Mouse (Mus musculus) skeletal muscle tissue, adult 2 months (tissue): ENCODE measurements at regions not wholly inside any gene's neighbourhood (a gene's known extent, or its start where the extent isn't known, plus 50 kb on each side); places are given as distances from the start of the nearest gene placed in this dataset.

Experiments used
- DNase-seq: peaks from one replicate; pipeline ENCODE4 v3.0.0-alpha.2; 2012; ENCODE audit warnings: low read depth, low spot score

DNA sequence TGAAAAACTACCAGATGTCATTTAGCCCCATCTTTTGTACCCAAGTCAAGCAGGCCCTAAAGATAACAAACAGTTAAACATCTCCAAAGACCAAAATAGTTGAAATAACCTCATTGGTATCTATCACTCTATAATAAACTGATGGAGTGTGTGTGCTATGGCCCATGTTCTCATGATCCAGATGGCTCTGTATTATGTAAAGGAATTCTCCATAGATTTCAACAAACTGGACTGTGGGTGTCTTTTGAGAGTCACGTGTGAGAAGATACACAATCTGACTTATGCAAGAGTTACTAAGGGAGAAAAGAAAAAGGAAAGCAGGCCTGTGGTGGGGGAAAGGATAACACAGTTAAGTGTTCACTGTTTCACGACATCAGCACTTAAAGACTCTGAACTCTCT is 164.8 kb upstream of the Paip1 start:
- no peak for DNase-seq

DNA sequence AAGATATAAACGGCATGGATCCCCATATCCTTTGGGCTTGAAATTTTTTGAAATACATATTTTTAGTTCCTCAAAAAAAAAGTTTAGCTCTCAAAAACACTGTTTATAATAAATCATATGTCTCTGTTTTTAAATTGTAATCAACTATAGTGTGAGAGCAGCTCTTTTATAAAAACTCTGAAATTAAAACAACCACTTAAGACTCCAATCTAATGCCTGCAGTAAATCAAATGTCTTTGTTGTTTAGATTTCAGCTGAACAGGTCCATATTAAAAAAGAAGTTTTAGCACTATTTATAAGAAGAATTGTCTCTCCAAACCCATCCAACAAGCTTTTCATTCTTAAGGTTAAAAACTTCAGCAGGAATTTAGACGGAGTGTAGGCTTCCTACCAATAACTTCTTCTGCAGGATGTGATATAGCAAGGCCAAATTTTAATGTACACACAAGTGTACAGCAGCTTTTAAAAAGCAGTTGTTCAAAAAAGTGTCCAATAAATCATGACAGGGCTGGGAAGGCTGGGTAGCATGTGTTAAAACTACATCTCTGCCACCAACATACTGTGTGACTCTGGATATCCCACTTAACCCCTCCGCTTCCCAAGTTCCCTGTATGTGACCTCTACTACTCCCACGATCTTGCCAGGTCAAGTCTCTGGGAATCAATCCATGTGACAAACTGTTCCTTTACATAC is 160.6 kb upstream of the Paip1 start:
- DNase-seq, result no peak

DNA sequence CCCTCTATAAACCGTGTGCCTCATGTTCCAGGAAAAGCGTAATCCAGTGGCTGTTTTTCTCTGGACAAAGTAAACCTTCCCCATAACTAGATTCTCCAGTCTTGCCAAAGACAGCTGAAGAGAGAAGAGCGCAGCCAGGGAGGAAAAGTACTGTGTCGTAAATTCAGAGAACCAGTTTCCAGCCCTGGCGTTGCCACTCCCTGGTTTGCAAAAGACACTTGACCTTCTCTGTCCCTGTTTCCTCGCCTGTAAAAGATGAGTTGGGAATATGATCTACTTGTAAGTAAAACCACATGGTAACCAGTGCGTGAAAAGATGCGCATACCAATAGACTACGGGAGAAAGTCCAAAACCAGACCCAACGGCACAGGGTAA is 160.1 kb upstream of the Paip1 start:
- peak; percentile 36 for DNase-seq

DNA sequence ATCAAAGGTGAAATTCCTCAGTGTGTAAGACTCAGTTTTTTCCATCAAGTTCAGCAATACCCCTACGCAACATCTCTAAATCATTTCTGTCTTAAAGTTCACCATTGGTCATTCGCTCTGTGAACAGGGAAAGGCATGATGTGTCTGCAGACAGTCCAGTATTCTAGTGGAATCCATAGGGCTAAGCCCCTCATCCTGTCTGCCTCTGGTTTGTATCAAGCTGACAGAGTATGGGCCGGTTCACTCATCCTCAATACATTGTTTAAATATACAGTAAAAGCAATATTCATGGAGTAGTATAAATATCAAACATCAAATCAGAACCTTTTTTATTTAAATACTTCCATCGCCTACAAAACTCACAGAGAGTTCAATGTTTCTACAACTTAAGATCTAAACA is 152.9 kb upstream of the Paip1 start:
- DNase-seq, result no peak

DNA sequence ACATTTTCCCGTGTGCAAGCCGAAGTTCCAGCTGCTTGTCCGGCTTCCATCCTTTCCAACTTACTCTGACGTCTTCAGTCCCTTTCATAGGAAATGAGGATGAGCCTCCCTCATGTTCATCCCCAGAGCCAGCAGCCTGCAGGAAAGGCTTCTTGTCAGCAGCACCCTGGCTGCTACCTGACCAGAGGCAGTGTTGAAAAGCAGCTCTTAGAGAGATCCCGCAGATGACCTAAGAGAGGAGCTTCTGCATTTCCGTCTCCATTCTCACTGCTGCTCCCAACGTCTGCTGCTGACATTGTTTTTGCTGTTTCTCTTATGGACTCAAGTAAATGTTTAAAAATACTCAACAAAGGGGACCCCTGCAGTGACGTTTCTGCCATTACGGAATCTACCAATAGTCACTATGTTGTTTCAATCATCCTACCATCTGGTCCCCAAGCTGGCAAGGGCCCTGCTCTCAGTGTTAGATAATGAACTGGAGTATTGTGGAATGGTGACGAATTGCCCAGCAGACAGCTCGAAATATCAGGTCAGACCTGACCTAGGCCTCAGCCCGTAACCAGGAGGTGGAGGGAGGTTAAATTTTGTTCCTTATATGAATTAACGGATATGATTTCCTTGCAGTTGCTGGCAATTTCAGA is 151.0 kb upstream of the Paip1 start:
- DNase-seq, result no peak

DNA sequence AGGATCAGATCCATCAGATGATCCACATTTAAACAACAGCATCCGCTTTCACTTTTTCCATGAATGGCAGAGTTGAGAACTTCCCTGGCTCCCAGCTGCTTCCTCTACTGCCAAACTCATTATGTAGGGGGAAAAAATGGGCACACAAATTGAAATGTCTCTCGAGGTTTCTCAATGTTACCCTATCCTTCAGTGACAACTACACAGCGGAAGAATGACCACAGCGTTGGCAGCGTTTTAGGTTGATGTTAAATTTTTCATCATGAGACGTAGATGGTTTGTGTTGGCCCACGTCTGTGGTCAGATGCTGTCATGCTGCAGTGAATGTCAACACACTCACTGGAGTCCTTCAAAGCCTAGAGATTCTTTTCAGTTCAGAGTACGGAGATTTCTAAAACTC is 149.0 kb upstream of the Paip1 start:
- DNase-seq, result no peak

DNA sequence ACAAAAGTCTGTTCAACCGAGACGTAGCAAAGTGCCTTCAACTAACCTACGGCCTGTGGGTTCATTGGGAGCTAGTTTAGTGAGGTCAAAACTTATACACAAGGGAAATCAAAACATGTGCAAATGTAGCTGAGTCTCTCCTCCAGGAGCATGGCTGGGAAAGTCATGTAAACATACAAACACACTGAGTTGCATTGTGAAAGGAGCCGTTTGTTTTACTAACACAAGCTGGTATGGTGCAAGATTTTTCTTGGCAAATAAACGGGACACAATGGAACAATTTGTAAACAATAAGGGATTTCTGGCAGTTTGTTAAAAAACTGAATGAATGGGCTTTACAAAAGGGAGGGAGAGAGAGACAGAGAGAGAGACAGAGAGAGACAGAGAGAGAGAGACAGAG is 147.8 kb upstream of the Paip1 start:
- DNase-seq, result no peak

DNA sequence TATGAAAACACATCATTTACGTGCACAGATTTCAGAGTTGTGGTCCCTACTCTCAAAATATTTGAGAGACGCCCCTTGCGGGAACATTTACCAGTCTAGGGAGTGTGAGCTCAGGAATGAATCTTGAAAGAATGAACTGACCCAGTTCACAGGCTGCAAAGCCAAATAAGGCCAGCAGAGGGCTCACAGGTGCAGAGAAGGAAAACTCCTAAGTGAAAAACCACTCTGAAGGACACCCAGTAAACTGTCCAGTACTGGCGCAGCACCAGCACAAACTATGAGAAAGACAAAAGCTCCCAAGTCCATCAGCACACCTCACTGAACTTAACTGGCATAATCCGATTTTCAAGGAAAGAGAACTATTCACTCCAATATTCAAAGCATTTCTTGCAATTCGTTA is 145.0 kb upstream of the Paip1 start:
- peak; percentile 20 for DNase-seq

DNA sequence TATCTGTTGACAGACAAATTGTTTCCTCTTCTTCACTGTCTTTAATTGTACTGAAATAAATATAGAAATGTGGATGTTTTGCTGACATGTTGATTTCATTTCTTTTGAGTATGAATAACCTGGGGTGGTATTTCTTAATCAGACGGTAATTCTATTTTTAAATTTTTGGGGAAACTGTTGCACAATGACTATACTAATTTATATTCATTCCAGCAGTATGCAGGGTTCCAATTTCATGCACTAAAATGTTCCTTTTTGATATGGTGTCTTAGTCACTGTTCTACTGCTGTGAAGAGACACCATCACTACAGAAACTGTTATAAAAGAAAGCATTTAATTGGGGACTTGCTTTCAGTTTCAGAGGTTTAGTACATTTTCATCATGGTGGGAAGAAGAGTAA is 119.2 kb upstream of the Paip1 start:
- no peak for DNase-seq

DNA sequence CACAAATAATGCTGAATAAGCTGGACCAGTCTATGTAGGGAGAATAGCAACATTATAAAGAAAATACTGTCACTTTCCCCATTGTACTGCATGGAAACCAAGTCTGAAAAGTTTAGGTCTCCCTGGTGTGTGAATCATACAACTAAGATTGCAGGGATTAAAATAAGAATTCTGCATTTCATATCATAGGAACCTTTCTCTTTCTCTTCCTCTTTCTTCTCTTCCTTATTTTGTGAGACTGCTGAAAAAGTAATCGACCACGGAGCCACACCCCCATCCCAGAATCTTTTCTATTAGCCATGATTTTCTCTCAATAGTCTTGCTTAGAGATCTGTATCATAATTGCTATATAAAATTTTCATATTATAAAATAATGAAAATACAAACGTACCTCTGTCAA is 118.4 kb upstream of the Paip1 start:
- no peak for DNase-seq

DNA sequence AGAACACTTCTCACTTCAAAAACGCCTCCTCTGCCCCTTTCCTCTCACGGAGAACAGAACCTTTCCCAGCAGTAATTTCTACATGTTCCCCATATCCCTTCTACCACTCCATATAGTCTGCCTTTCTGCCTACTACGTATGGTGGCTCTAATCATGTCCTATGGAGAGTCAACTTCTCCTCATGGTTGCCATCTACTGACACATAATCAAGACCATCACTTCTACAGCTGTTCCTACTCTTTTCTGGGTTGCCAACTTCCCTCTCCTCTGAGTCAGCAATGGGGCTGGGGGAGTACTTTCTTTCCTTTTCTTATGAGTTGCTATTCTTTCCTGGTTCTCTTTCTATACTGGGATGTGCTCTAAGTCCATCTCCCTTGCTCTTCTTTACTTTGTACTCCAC is 114.0 kb upstream of the Paip1 start:
- DNase-seq, result no peak

DNA sequence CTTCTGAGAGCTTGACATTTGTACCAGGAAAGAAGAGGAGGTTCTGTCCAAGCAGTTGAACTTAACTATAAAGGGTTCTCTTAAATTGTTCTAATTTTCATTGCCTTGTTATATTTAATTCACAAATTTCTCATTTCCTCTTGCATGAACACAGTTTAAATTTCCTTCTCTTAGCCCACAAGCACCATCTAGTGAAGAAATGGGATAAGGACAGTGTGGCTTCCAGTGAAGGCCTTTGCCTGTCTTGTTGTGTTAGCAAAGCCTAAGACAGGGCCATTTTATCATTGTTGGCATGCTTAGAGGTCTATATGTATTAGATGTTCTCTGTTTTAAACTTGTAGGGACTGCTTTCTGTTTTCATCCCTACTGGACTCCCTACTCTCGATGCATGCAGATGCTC is 110.0 kb upstream of the Paip1 start:
- DNase-seq, result no peak

DNA sequence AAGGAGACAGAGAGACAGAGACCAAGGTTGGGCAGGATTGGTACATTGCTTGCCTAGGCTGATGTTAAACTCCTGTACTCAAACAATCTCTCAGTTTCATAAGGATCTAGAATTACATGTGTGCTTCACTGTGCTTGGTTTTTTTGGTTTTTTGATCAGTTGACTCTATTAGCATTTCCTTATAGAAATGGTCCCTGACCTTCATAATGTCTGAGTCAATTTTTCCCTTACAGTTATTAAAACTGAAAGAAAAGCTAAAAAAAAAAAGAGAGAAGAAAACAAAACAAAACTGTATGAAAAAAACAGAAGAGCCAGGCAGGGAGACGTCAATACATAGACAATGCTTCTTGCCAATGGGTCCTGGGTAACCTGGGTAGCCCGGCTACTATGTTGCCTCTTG is 102.9 kb upstream of the Paip1 start:
- DNase-seq, result no peak

DNA sequence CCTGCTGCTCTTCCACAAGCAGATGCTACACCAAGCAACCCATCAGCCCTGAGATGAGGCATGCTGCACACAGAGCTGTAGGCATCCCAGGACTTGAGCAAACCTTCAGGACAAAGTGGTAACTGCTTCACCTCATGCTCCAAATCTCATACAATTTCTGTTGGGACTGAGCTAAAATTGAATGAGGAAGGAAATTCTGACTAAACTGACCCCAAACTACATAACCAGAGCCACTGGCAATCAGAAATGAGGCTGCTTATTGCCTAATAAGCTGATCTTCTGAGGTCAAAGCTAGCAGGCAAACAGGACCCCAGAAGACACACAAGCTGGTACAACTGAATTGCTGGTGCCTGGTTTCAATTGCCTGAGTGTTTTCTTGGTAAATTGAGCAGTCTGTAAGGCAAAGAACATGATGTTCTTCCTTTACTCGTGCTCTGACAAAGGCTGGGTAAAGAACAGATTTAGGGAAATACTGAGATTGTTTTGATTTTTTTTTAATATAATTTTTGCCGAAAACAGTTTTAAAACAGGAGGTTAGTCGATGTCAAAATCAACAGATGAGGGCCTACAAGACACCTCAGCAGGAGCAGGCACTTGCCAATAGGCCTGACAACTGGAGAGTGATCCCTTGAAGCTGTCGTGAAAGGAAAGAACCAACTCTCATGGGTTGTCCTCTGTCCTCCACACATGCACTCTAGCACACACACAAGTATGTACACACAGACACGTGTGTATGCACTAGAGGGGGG is 101.3 kb upstream of the Paip1 start:
- DNase-seq, result no peak

DNA sequence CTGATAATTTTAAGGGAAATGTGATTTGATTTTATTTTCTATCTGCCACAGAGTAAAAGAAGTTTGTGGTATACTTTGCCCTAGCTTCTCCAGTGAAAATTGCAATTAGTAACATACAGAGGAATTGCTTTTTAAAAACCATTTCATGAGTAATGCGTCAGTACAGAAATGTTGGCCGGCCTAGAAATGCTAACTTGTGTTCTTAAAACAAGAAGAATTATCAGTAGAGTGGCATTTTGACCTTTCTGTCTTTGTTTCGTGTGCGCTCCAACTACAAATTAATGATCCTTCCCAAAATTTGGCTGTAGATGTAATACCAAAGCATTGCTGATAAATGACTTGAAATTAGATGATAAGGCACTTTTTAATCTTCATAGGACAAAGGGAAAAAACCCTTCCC is 99.7 kb upstream of the Paip1 start:
- DNase-seq, result no peak

DNA sequence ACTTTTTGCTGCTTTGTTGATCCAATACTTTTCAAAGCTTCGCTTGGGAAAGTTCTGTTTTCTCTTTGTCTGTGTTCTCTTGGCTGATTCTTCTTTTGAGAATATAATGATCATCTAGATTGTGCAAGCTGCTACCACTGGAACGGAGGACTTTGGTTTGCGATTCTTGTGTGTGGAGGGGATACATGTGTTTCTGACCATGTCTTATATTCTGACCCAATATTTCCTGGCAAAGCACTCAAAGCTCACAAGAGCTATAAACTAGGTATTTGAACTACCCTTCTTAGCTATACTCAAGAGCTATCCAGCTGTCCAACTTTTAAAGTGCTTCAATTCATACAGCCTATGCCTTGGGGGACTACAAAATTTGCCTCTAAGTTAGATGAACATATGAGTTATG is 96.6 kb upstream of the Paip1 start:
- no peak for DNase-seq

DNA sequence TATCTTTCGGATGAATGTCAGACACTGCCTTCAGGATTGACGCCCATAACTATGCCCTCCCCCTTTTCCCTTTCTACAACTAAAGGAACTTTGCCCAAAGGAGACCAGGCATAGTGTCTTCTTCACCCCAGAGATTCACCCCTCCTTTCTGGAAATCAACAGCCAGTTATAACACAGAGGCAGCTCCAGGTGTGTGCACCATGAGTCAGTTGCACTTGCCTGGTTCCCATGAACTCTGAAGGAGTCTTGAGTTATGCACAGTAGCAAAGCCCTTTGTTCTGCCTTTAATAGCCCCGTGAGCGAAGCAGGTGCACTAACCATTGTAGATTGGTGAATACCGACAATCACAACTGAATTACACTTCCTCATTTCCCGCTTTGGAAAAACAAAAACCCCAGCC is 94.5 kb upstream of the Paip1 start:
- DNase-seq, result no peak

DNA sequence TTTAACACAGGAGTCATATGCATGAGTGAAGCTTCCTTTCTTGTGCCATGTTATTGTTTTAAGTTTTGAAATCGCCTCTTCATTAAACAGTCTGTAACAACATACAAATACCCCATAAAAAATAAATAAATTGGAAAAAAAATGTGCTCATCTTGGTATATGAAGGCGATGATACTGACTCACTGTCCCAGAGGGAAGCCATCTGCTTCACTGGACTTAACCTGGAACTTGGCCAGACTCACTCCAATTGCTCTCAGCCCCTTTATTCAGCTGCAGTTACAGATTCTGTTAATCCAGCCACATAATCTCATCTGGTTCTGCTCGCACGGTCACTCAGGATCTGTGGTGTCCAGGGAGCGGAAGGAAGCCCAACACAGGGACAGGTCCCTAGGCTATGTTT is 90.5 kb upstream of the Paip1 start:
- DNase-seq, result no peak

DNA sequence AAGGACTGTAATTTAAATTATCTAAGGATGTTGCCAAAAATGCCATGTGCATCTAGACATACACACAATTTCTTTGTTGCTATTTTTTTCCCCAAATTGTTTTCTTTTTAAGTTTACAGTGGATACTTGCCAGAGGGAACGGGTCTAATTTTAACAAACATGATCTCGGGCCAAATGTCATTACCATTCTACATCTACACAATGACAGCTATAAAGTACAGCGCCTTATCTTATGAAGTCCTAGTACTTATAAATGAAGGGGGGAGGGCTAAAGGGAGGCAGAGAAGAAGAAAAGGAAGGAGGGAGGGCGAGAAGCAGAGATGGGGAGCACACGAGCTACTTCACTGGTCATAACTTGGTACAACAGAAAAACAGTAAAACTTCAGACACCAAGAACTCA is 89.4 kb upstream of the Paip1 start:
- no peak for DNase-seq

DNA sequence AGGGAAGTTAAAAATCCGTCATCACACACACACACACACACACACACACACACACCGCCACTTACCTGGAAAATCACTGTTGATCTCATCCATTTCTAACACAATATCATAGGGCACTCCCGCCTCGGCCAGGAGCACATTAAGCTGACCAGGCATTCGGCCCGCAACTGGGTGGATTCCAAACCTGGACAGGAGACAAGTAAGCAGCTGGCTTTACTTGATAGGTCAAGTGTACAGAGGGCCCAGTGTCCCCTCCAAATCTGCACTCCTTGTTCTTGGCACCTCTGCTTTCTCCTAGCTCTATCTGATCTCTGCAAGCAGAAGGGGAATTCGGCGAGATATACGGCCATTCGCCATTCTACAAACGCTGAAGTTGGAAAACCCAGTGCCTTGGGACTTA is 88.6 kb upstream of the Paip1 start:
- DNase-seq, result peak; percentile 85

DNA sequence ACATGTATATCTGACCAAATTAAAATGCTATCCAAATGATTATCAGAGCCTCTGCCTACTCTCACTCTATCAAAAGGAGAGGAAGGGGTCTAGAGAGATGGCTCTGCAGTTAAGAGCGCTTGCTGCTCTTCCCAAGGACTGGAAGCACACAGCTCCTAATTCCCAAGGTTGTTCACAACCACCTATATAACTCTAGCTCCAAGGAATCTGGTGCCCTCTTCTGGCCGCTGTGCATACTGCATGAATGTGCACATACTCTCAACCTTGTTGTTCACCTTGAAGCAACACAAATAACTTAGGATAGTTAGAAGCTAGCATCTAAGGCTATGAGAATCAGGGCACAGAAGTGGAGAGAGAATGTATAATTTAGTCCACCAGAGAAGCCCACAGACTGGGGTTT is 86.6 kb upstream of the Paip1 start:
- DNase-seq, result peak; percentile 14

DNA sequence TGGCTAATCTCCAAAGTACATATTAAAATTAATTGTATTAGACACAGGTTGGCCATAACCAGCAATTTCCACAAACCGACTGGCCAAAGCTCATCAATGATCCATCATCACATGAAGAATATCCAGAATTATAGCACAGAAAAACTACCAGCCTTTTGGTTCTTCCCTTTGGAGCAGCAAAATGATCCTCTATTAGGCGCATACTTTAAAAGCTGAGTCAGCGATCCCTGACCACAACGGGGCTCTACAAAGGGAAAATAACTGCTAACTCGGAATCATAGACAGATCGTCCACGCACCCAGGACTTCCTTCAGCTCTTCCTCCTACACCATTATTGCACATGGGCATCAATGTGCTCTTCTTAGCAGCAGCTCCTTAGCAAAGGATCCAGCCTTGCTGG is 85.6 kb upstream of the Paip1 start:
- no peak for DNase-seq

DNA sequence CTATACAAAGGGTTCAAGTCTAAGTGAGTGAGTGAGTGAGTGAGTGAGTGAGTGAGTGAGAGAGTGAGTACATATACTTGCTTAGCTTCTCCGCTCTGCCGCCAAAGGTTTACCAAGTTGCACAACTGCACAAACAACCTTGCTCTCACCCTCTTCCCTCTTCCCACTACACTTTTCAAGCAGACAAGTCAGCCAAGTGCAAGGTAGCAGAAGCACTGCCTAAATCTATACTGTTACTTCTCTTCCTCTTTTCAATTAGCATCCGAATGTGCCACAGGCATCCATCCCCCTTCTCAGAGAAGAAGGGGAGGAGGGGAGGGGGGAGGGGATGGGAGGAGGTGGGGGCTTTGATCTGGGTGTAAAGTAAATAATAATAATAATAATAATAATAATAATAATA is 80.4 kb upstream of the Paip1 start:
- no peak for DNase-seq
